ENCODE assay signal across 19 mouse cellular contexts in genomic region chr17:13541249-13541648, GRCm38 (mm10).
DNase-seq lines count a peak whose midpoint lies in the region; ATAC-seq and TF ChIP-seq lines count a peak whose summit lies in the region.
"Had no signal": no experiment of that assay in that cellular context is flagged by ENCODE, and none has a peak within 500 bp of the region (broad histone marks: within the 10 kb centered on the region; RNA-seq: fewer than 3 reads in every experiment).

No protein-coding gene starts in this region.

- H3K4me1 ChIP-seq in embryonic facial prominence, embryonic 12.5 days: no peaks in the 10 kb centered on the region
- no peaks in the 10 kb centered on the region for H3K4me1 ChIP-seq in embryonic facial prominence, embryonic 10.5 days
- H3K4me1 ChIP-seq in kidney, embryonic 15.5 days: no peaks in the 10 kb centered on the region
- no peaks in the 10 kb centered on the region for H3K4me1 ChIP-seq in midbrain, embryonic 13.5 days (replicated peaks)
- H3K4me1 ChIP-seq in midbrain, embryonic 10.5 days: no peaks in the 10 kb centered on the region
- peaks cover 13% of the 10 kb centered on the region; the same call in 1 of the 2 replicates for H3K4me1 ChIP-seq in small intestine, adult 2 months (ENCODE audit: control insufficient read depth, insufficient read depth, insufficient read length, low read length)
- H3K4me1 ChIP-seq: forebrain, embryonic 13.5 days; heart, embryonic 15.5 days; hindbrain, embryonic 10.5 days; megakaryocyte, embryonic 14.5 days had no signal

- H3K9ac ChIP-seq in embryonic facial prominence, embryonic 12.5 days: no peak overlapping the region
- no peak overlapping the region for H3K9ac ChIP-seq in kidney, embryonic 15.5 days
- H3K9ac ChIP-seq in midbrain, embryonic 13.5 days (replicated peaks): no peak overlapping the region
- H3K9ac ChIP-seq: forebrain, embryonic 13.5 days; heart, embryonic 15.5 days had no signal

- H3K27ac ChIP-seq in embryonic facial prominence, embryonic 12.5 days: no peak overlapping the region
- H3K27ac ChIP-seq in embryonic facial prominence, embryonic 10.5 days (replicated peaks): no peak overlapping the region
- H3K27ac ChIP-seq in kidney, embryonic 15.5 days: no peak overlapping the region
- H3K27ac ChIP-seq in midbrain, embryonic 13.5 days: no peak overlapping the region
- H3K27ac ChIP-seq in midbrain, embryonic 10.5 days (replicated peaks): no peak overlapping the region
- peak overlapping the region; percentile 36 for H3K27ac ChIP-seq in small intestine, adult 2 months (ENCODE audit: insufficient read depth, low read depth, low read length)
- H3K27ac ChIP-seq: forebrain, embryonic 13.5 days; heart, embryonic 15.5 days; hindbrain, embryonic 10.5 days had no signal

- H3K4me2 ChIP-seq in embryonic facial prominence, embryonic 12.5 days (replicated peaks): no peak overlapping the region
- no peak overlapping the region for H3K4me2 ChIP-seq in kidney, embryonic 15.5 days
- H3K4me2 ChIP-seq in midbrain, embryonic 13.5 days (replicated peaks): no peak overlapping the region
- H3K4me2 ChIP-seq: forebrain, embryonic 13.5 days; heart, embryonic 15.5 days had no signal

- no peaks in the 10 kb centered on the region for H3K27me3 ChIP-seq in embryonic facial prominence, embryonic 12.5 days
- H3K27me3 ChIP-seq in embryonic facial prominence, embryonic 10.5 days (replicated peaks; ENCODE audit: low read depth, poor library complexity, severe bottlenecking): no peaks in the 10 kb centered on the region
- no peaks in the 10 kb centered on the region for H3K27me3 ChIP-seq in kidney, embryonic 15.5 days
- H3K27me3 ChIP-seq in midbrain, embryonic 13.5 days: no peaks in the 10 kb centered on the region
- H3K27me3 ChIP-seq in midbrain, embryonic 10.5 days (ENCODE audit: low read depth, poor library complexity, severe bottlenecking): no peaks in the 10 kb centered on the region
- no peaks in the 10 kb centered on the region for H3K27me3 ChIP-seq in small intestine, adult 2 months (ENCODE audit: control insufficient read depth, insufficient read depth, low read length)
- H3K27me3 ChIP-seq: forebrain, embryonic 13.5 days; heart, embryonic 15.5 days; megakaryocyte, embryonic 14.5 days; Patski had no signal

- H3K4me3 ChIP-seq in embryonic facial prominence, embryonic 12.5 days: no peak overlapping the region
- H3K4me3 ChIP-seq in embryonic facial prominence, embryonic 10.5 days: no peak overlapping the region
- H3K4me3 ChIP-seq in kidney, embryonic 15.5 days (replicated peaks): no peak overlapping the region
- no peak overlapping the region for H3K4me3 ChIP-seq in midbrain, embryonic 13.5 days (replicated peaks)
- H3K4me3 ChIP-seq in midbrain, embryonic 10.5 days: no peak overlapping the region
- no peak overlapping the region for H3K4me3 ChIP-seq in small intestine, adult 2 months (ENCODE audit: low read depth, low read length)
- H3K4me3 ChIP-seq: forebrain, embryonic 13.5 days; heart, embryonic 15.5 days; hindbrain, embryonic 10.5 days had no signal

- peaks cover 42% of the 10 kb centered on the region for H3K9me3 ChIP-seq in embryonic facial prominence, embryonic 12.5 days
- H3K9me3 ChIP-seq in embryonic facial prominence, embryonic 10.5 days: peaks cover 58% of the 10 kb centered on the region
- peaks cover 51% of the 10 kb centered on the region for H3K9me3 ChIP-seq in kidney, embryonic 15.5 days (replicated peaks)
- peaks cover 51% of the 10 kb centered on the region for H3K9me3 ChIP-seq in midbrain, embryonic 13.5 days
- H3K9me3 ChIP-seq in midbrain, embryonic 10.5 days (replicated peaks): peaks cover 62% of the 10 kb centered on the region

- no peak for TF ChIP-seq CTCF in small intestine, adult 2 months (IDR thresholded peaks at IDR 0.05; ENCODE audit: extremely low read depth, insufficient read length, insufficient replicate concordance, low read depth, low read length)

- 67% methylated on average over 12 of the region's 12 CpGs for WGBS in embryonic facial prominence, embryonic 12.5 days
- whole genome bisulfite sequencing in embryonic facial prominence, embryonic 10.5 days: 70% methylated on average over 12 of the region's 12 CpGs
- 69% methylated on average over 12 of the region's 12 CpGs for WGBS in kidney, embryonic 15.5 days
- 70% methylated on average over 12 of the region's 12 CpGs for WGBS in midbrain, embryonic 13.5 days
- 70% methylated on average over 12 of the region's 12 CpGs for WGBS in midbrain, embryonic 10.5 days
- 62% methylated on average over 12 of the region's 12 CpGs for WGBS in small intestine, adult 2 months

- ATAC-seq in embryonic facial prominence, embryonic 12.5 days (ENCODE audit: insufficient number of reproducible peaks, insufficient read depth, low FRiP score, low TSS enrichment): 0 out of 2 replicates have a peak, but pooled peaks have one; percentile 9
- ATAC-seq in kidney, embryonic 15.5 days (replicated peaks; ENCODE audit: low FRiP score): 0 out of 2 replicates have a peak, but pooled peaks have one; percentile 3
- peak; percentile 15; the same call in 1 of the 2 replicates for ATAC-seq in midbrain, embryonic 13.5 days
- ATAC-seq: activated CD4-positive, CD25-positive, alpha-beta regulatory T cell, adult 4 months; forebrain, embryonic 13.5 days; Patski had no signal

- no peak for DNase-seq in embryonic facial prominence, embryonic 10.5 days (ENCODE audit: low spot score)
- no peak for DNase-seq in kidney, postnatal 36 days
- no peak for DNase-seq in midbrain, embryonic 10.5 days (ENCODE audit: low spot score)
- DNase-seq in MN1 (ENCODE audit: low spot score): no peak
- DNase-seq: adrenal gland, postnatal 25 days; cerebellum, adult 2 months; embryo, embryonic 11 days; kidney, adult 8-10 months; lung, adult 2 months had no signal

- no peaks in the 10 kb centered on the region for H3K36me3 ChIP-seq in embryonic facial prominence, embryonic 12.5 days
- no peaks in the 10 kb centered on the region for H3K36me3 ChIP-seq in embryonic facial prominence, embryonic 10.5 days (replicated peaks)
- H3K36me3 ChIP-seq in kidney, embryonic 15.5 days: no peaks in the 10 kb centered on the region
- H3K36me3 ChIP-seq in midbrain, embryonic 13.5 days: no peaks in the 10 kb centered on the region
- no peaks in the 10 kb centered on the region for H3K36me3 ChIP-seq in midbrain, embryonic 10.5 days
- no peaks in the 10 kb centered on the region for H3K36me3 ChIP-seq in small intestine, adult 2 months (ENCODE audit: control insufficient read depth, insufficient read depth, low read length)
- H3K36me3 ChIP-seq: heart, embryonic 15.5 days; hindbrain, embryonic 10.5 days had no signal

- no peak for TF ChIP-seq POLR2A in small intestine, adult 2 months (IDR thresholded peaks at IDR 0.05; ENCODE audit: low read depth, low read length)
